Mouse (Mus musculus): Measurements from ENCODE around the gene Lrfn4. TPM values are rescaled to one million over a fixed set of nuclear protein-coding genes. Genes with fewer than 3 reads are reported as not detected.

Lrfn4 gene
- total RNA-seq, 2 experiments from 2014 or later = 32.8 to 34.6 TPM

DNA sequence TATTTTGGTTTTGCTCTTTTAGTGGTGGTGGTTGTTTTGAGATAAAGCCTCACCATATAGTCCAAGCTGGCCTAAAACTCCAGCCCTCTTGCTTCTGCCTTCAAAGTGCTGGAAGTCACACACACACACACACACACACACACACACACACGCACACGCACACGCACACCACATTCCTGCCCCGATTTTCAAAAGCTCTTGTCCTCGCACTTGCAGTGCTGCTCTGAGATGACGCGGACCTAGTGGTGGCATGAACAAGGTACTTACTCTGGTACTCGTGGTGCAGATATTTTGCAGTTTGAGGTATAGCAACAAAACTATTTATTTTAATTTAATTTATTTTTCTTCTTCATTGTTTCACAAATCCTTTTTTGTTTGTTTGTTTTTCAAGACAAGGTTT lies 43.0 kb downstream of the Lrfn4 start:
- no peak for DNase-seq (ENCODE audit: low spot score in 2 of 2)
- TF ChIP-seq CTCF (conservative IDR thresholded peaks at IDR 0.05) = no peak
- Histone ChIP-seq H3K4me3 (no peak overlapping the region), H3K27ac (no peak overlapping the region)

- no peak for DNase-seq (ENCODE audit: low spot score in 2 of 2)
- no peak overlapping the region for H3K4me3 ChIP-seq
- peak overlapping the region; percentile 19; the same call in 1 of the 2 replicates for H3K27ac ChIP-seq
- TF ChIP-seq CTCF (conservative IDR thresholded peaks at IDR 0.05) = no peak
These were observed 43.4 kb downstream of the Lrfn4 start for GRCm38 (mm10) chr19:4572061-4572460.

GRCm38 (mm10) chr19:4571658-4572057 lies 43.8 kb downstream of the Lrfn4 start:
- no peak overlapping the region for H3K4me3 ChIP-seq
- no peak for TF ChIP-seq CTCF (conservative IDR thresholded peaks at IDR 0.05)
- H3K27ac ChIP-seq = peak overlapping the region; percentile 19; the same call in 1 of the 2 replicates

GRCm38 (mm10) chr19:4570815-4571214 lies 44.7 kb downstream of the Lrfn4 start:
- DNase-seq (ENCODE audit: low spot score in 2 of 2) = no peak
- 0 out of 2 replicates have a peak overlapping the region, but pooled peaks have one; percentile 2 for H3K27ac ChIP-seq
- no peak overlapping the region for H3K4me3 ChIP-seq
- no peak for TF ChIP-seq CTCF (conservative IDR thresholded peaks at IDR 0.05)

More at GRCm38 (mm10) chr19:4571658-4572057, 43.8 kb downstream of the Lrfn4 start:
- no peak for DNase-seq (ENCODE audit: low spot score in 2 of 2)

GRCm38 (mm10) chr19:4570237-4570613 lies 45.2 kb downstream of the Lrfn4 start:
- 0 out of 2 replicates have a peak overlapping the region, but pooled peaks have one; percentile 2 for H3K27ac ChIP-seq

GRCm38 (mm10) chr19:4569356-4570236 lies 45.9 kb downstream of the Lrfn4 start:
- no peak for DNase-seq (ENCODE audit: low spot score in 2 of 2)
- no peak overlapping the region for H3K4me3 ChIP-seq
- 0 out of 2 replicates have a peak overlapping the region, but pooled peaks have one; percentile 2 for H3K27ac ChIP-seq
- no peak for TF ChIP-seq CTCF (conservative IDR thresholded peaks at IDR 0.05)

More at GRCm38 (mm10) chr19:4570237-4570613, 45.2 kb downstream of the Lrfn4 start:
- TF ChIP-seq CTCF (conservative IDR thresholded peaks at IDR 0.05) = no peak
- DNase-seq (ENCODE audit: low spot score in 2 of 2) = no peak
- H3K4me3 ChIP-seq = no peak overlapping the region

DNA sequence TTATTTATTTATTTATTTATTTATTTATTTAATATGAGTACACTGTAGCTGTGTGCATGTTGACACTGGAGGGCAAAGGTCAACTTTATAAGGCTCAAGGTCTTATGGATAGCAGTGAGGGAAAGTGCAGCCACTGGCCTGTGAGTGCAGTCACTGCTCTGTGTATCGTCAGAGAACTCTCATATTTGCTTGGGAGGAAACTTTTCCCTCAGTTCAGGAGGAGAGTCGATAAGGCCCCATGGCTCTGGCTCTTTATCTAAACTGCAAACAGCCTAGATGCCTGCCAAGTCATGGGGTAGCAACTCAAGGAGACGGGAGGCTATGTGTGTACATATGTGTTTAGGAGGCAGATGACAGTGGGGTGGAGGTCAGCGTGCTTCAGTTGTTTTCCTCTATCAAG lies 46.6 kb downstream of the Lrfn4 start:
- no peak overlapping the region for H3K4me3 ChIP-seq
- TF ChIP-seq CTCF (conservative IDR thresholded peaks at IDR 0.05) = no peak
- no peak overlapping the region for H3K27ac ChIP-seq
- DNase-seq (ENCODE audit: low spot score in 2 of 2) = no peak

- Histone ChIP-seq H3K4me3 (no peak overlapping the region), H3K27ac (peak overlapping the region; percentile 28; the same call in 1 of the 2 replicates)
- no peak for TF ChIP-seq CTCF (conservative IDR thresholded peaks at IDR 0.05)
- DNase-seq (ENCODE audit: low spot score in 2 of 2) = no peak
These were observed 47.8 kb downstream of the Lrfn4 start for GRCm38 (mm10) chr19:4567665-4568064.

- Histone ChIP-seq H3K4me3 (no peak overlapping the region), H3K27ac (no peak overlapping the region)
- DNase-seq (ENCODE audit: low spot score in 2 of 2) = no peak
- TF ChIP-seq CTCF (conservative IDR thresholded peaks at IDR 0.05) = no peak
These were observed 48.6 kb downstream of the Lrfn4 start for GRCm38 (mm10) chr19:4566880-4567279.

DNA sequence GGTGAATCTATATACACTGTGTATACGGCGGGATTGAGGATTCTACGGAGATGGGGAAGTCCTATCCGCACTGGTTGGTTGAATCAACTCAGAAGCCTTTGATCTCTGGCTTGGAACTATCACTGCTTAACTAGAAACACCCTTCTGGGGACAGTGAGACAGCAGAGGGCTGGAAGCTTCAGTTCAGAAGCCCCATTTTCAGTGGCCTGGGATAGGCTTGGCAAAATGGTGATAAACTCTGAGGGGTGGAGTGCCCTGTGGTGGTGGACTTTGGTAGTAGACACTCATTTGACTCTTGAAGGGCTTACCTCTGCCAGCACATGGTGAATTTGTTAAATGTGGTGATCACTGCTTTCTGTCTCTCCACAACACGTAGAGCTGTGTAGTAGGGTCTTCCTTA lies 49.8 kb downstream of the Lrfn4 start:
- no peak for TF ChIP-seq CTCF (conservative IDR thresholded peaks at IDR 0.05)
- DNase-seq (ENCODE audit: low spot score in 2 of 2) = no peak
- Histone ChIP-seq H3K4me3 (no peak overlapping the region), H3K27ac (no peak overlapping the region)

Small RNA genes lying within 50 kb of the gene (microRNA-seq; reads per million reads assigned to microRNA genes)
- gene Mir6986 = 1.3 to 4.1 reads per million in 2 experiments

Other genes starting within 250 kb of the Lrfn4 start
- gene Kdm2a, start 217.4 kb downstream of the Lrfn4 start, total RNA-seq (2021) = 10 to 100 TPM; 77.5 to 87.8 TPM
- 1 to 10 TPM in 1 of 2 experiments, under 1 TPM in 1; 0.82 to 1.0 TPM for gene Rhod, start 176.2 kb downstream of the Lrfn4 start, total RNA-seq (2021)
- 10 to 100 TPM; 28.9 to 31.6 TPM for gene Syt12, start 138.2 kb downstream of the Lrfn4 start, total RNA-seq (2021)
- not detected for gene 2010003K11Rik, start 117.1 kb downstream of the Lrfn4 start, total RNA-seq (2021)
- gene Pcx, start 105.2 kb downstream of the Lrfn4 start, total RNA-seq (2021) = 10 to 100 TPM; 64.1 to 76.0 TPM
- 10 to 100 TPM; 19.1 to 22.8 TPM for gene Rce1, start 10.0 kb upstream of the Lrfn4 start, total RNA-seq (2021)
- 1 to 10 TPM; 1.2 to 2.5 TPM for gene Gm960, start 83.0 kb upstream of the Lrfn4 start, total RNA-seq (2021)
- 100 to 1,000 TPM; 588 to 591 TPM for gene Sptbn2, start 95.5 kb upstream of the Lrfn4 start, total RNA-seq (2021)
- gene Rbm4b, start 140.8 kb upstream of the Lrfn4 start, total RNA-seq (2021) = 10 to 100 TPM; 16.8 to 17.9 TPM
- 10 to 100 TPM; 76.1 to 95.4 TPM for gene Rbm4, start 178.2 kb upstream of the Lrfn4 start, total RNA-seq (2021)
- gene Gm21992, start 195.9 kb upstream of the Lrfn4 start, total RNA-seq (2021) = 10 to 100 TPM; 26.6 to 27.2 TPM
- 10 to 100 TPM; 59.5 to 65.9 TPM for gene Rbm14, start 196.0 kb upstream of the Lrfn4 start, total RNA-seq (2021)
- 10 to 100 TPM; 33.9 to 38.8 TPM for gene Ccs, start 223.7 kb upstream of the Lrfn4 start, total RNA-seq (2021)
- gene Ccdc87, start 223.7 kb upstream of the Lrfn4 start, total RNA-seq (2021) = 1 to 10 TPM; 1.7 to 2.2 TPM
- 100 to 1,000 TPM; 108 to 114 TPM for gene Ctsf, start 239.5 kb upstream of the Lrfn4 start, total RNA-seq (2021)

All from layer of hippocampus, adult 2 months (tissue).